Mouse (Mus musculus): ENCODE measurements around the gene Chmp2b.

- TF ChIP-seq POLR2A (IDR thresholded peaks at IDR 0.05; ENCODE audit: control insufficient read depth, low read depth, low read length) (no peak), CTCF (IDR thresholded peaks at IDR 0.05; ENCODE audit: control insufficient read depth, insufficient read depth, insufficient replicate concordance, low read depth, low read length) (no peak)
These were observed 1.8 kb upstream of the Chmp2b start for GRCm38 (mm10) chr16:65564306-65564705.

Measured in testis, adult 2 months (tissue).